Mouse (Mus musculus) CH12.LX (cell line): ENCODE data around the gene Ntm. TPM values are rescaled to one million over a fixed set of nuclear protein-coding genes. Genes with fewer than 3 reads are reported as not detected.

ENCODE experiments used
- DNase-seq: peaks from one replicate; pipeline ENCODE4 v3.0.0-alpha.2; 2013; ENCODE audit errors: extremely low read depth
- H3K27ac ChIP-seq: 2 replicates; pipeline ENCODE4 v1.5.1; 2012; ENCODE audit warnings: low read depth, mild to moderate bottlenecking, control low read depth, moderate library complexity; ENCODE audit not compliant: insufficient read depth
- H3K27me3 ChIP-seq: replicated peaks from 2 replicates; pipeline ENCODE3; 2012; ENCODE audit warnings: inconsistent platforms
- H3K36me3 ChIP-seq, 2 experiments: replicated peaks in 1 of 2; 2 replicates each; pipeline versions ENCODE3 to v1.6.1; 2012; ENCODE audit warnings: inconsistent platforms in 1 of 2, low read length in 1 of 2, mild to moderate bottlenecking in 1 of 2, mixed read lengths in 1 of 2, moderate library complexity in 1 of 2; ENCODE audit not compliant: control insufficient read depth in 1 of 2, insufficient read depth in 1 of 2
- H3K4me1 ChIP-seq, 2 experiments: 2 replicates each; pipeline ENCODE4 v1.6.1; 2012; ENCODE audit warnings: inconsistent platforms in 1 of 2, moderate library complexity in 1 of 2; ENCODE audit not compliant: insufficient read depth in 2 of 2, control insufficient read depth in 1 of 2
- H3K4me2 ChIP-seq: 2 replicates; pipeline ENCODE4 v1.6.1; 2012; ENCODE audit warnings: low read depth, mild to moderate bottlenecking, control low read depth; ENCODE audit not compliant: poor library complexity, insufficient read depth, severe bottlenecking
- H3K4me3 ChIP-seq, 3 experiments: fragments of 150-350 bp in 1 of 3; sonication (generic) in 1 of 3; replicated peaks in 1 of 3; 2 replicates each; pipeline versions ENCODE3 to v1.5.1; 2011 to 2012; ENCODE audit warnings: low read depth in 2 of 3, low read length in 2 of 3, mild to moderate bottlenecking in 2 of 3, moderate library complexity in 2 of 3, control low read depth in 1 of 3, improper control_type of control experiment in 1 of 3, inconsistent platforms in 1 of 3, mixed read lengths in 1 of 3; ENCODE audit not compliant: poor library complexity in 1 of 3
- H3K79me2 ChIP-seq: replicated peaks from 2 replicates; pipeline ENCODE4 v1.6.1; 2012; ENCODE audit warnings: mild to moderate bottlenecking, moderate library complexity; ENCODE audit not compliant: control insufficient read depth, poor library complexity, insufficient read depth, severe bottlenecking; ENCODE audit errors: extremely low read depth
- H3K9ac ChIP-seq: 2 replicates; pipeline ENCODE4 v1.6.1; 2012; ENCODE audit warnings: low read depth, mild to moderate bottlenecking, control low read depth, moderate library complexity; ENCODE audit not compliant: insufficient read depth
- H3K9me3 ChIP-seq: replicated peaks from 2 replicates; pipeline ENCODE3; 2012; ENCODE audit warnings: low read length, inconsistent platforms, mixed read lengths
- BHLHE40 ChIP-seq: IDR thresholded peaks from 2 replicates; pipeline ENCODE4 v1.6.1; 2011; ENCODE audit warnings: mild to moderate bottlenecking, low read depth, low read length, improper control_type of control experiment
- CTCF ChIP-seq, 2 experiments: IDR thresholded peaks in 1 of 2; conservative IDR thresholded peaks in 1 of 2; 2 replicates each; pipeline ENCODE4 v1.5.1; 2011 to 2012; ENCODE audit warnings: low read depth in 2 of 2, low read length in 2 of 2, improper control_type of control experiment in 1 of 2, inconsistent platforms in 1 of 2, mild to moderate bottlenecking in 1 of 2, moderate library complexity in 1 of 2
- ELF1 ChIP-seq: IDR thresholded peaks from 2 replicates; pipeline ENCODE4 v1.6.1; 2014; ENCODE audit warnings: low read depth, mild to moderate bottlenecking, inconsistent platforms, low read length, improper control_type of control experiment
- EP300 ChIP-seq: IDR thresholded peaks from 2 replicates; pipeline ENCODE4 v1.6.1; 2011; ENCODE audit warnings: low read length, improper control_type of control experiment
- ETS1 ChIP-seq: conservative IDR thresholded peaks from 2 replicates; pipeline ENCODE4 v1.6.1; 2012; ENCODE audit warnings: low read depth, mild to moderate bottlenecking, inconsistent platforms, low read length, improper control_type of control experiment, moderate library complexity
- GABPA ChIP-seq: IDR thresholded peaks from 2 replicates; pipeline ENCODE4 v1.6.1; 2012; ENCODE audit warnings: low read depth, low read length, improper control_type of control experiment, inconsistent platforms; ENCODE audit not compliant: insufficient replicate concordance
- HCFC1 ChIP-seq: IDR thresholded peaks from 2 replicates; pipeline ENCODE4 v1.6.1; 2012; ENCODE audit warnings: low read depth, mild to moderate bottlenecking, inconsistent platforms, low read length, improper control_type of control experiment
- IRF4 ChIP-seq: IDR thresholded peaks from 2 replicates; pipeline ENCODE4 v1.6.1; 2014; ENCODE audit warnings: low read depth, mild to moderate bottlenecking, inconsistent platforms, low read length, improper control_type of control experiment
- JUN ChIP-seq: IDR thresholded peaks from 2 replicates; pipeline ENCODE4 v1.6.1; 2011; ENCODE audit warnings: low read depth, mild to moderate bottlenecking, low read length, improper control_type of control experiment, moderate library complexity; ENCODE audit not compliant: insufficient read depth
- JUND ChIP-seq: conservative IDR thresholded peaks from 2 replicates; pipeline ENCODE4 v1.6.1; 2011; ENCODE audit warnings: low read depth, low read length, improper control_type of control experiment
- KAT2A ChIP-seq: IDR thresholded peaks from 2 replicates; pipeline ENCODE4 v1.6.1; 2012; ENCODE audit warnings: low read length, improper control_type of control experiment, inconsistent platforms; ENCODE audit not compliant: insufficient replicate concordance
- MAZ ChIP-seq: IDR thresholded peaks from 2 replicates; pipeline ENCODE4 v1.6.1; 2012; ENCODE audit warnings: low read depth, mild to moderate bottlenecking, inconsistent platforms, low read length, improper control_type of control experiment, moderate library complexity
- MEF2A ChIP-seq: IDR thresholded peaks from 2 replicates; pipeline ENCODE4 v1.6.1; 2014; ENCODE audit warnings: low read depth, mild to moderate bottlenecking, inconsistent platforms, low read length, improper control_type of control experiment, borderline replicate concordance
- MYC ChIP-seq: IDR thresholded peaks from 2 replicates; pipeline ENCODE4 v1.6.1; 2011; ENCODE audit warnings: low read depth, mild to moderate bottlenecking, improper control_type of control experiment, low read length
- NELFE ChIP-seq: IDR thresholded peaks from 2 replicates; pipeline ENCODE4 v1.6.1; 2011; ENCODE audit warnings: low read depth, low read length, improper control_type of control experiment
- NRF1 ChIP-seq: IDR thresholded peaks from 2 replicates; pipeline ENCODE4 v1.6.1; 2014; ENCODE audit warnings: low read depth, mild to moderate bottlenecking, inconsistent platforms, low read length, improper control_type of control experiment, moderate library complexity
- POLR2A ChIP-seq: IDR thresholded peaks from 2 replicates; pipeline ENCODE4 v1.6.1; 2011; ENCODE audit warnings: low read depth, mild to moderate bottlenecking, improper control_type of control experiment, low read length
- POLR2AphosphoS2 ChIP-seq: IDR thresholded peaks from 2 replicates; pipeline ENCODE4 v1.6.1; 2011; ENCODE audit warnings: low read depth, low read length, improper control_type of control experiment
- RAD21 ChIP-seq: IDR thresholded peaks from 2 replicates; pipeline ENCODE4 v1.6.1; 2011; ENCODE audit warnings: low read depth, mild to moderate bottlenecking, low read length, improper control_type of control experiment, moderate library complexity
- RCOR1 ChIP-seq: conservative IDR thresholded peaks from 2 replicates; pipeline ENCODE4 v1.6.1; 2012; ENCODE audit warnings: low read depth, mild to moderate bottlenecking, inconsistent platforms, low read length, improper control_type of control experiment
- SIN3A ChIP-seq: IDR thresholded peaks from 2 replicates; pipeline ENCODE4 v1.6.1; 2012; ENCODE audit warnings: low read length, improper control_type of control experiment, inconsistent platforms
- TBP ChIP-seq: conservative IDR thresholded peaks from 2 replicates; pipeline ENCODE4 v1.6.1; 2011; ENCODE audit warnings: low read depth, low read length, improper control_type of control experiment
- TCF12 ChIP-seq: IDR thresholded peaks from 2 replicates; pipeline ENCODE4 v1.6.1; 2014; ENCODE audit warnings: low read depth, mild to moderate bottlenecking, inconsistent platforms, low read length, improper control_type of control experiment
- USF2 ChIP-seq: conservative IDR thresholded peaks from 2 replicates; pipeline ENCODE4 v1.6.1; 2011; ENCODE audit warnings: low read depth, low read length, improper control_type of control experiment
- ZKSCAN1 ChIP-seq: IDR thresholded peaks from 2 replicates; pipeline ENCODE4 v1.6.1; 2012; ENCODE audit warnings: low read depth, inconsistent platforms, low read length, improper control_type of control experiment, borderline replicate concordance
- dilution Hi-C: fragments of 300-500 bp; cut with MboI; formaldehyde crosslinking; loops from 2 replicates; pipeline ENCODE4 v1.14.3; 2020; ENCODE audit warnings: low sequenced_read_pairs; ENCODE audit not compliant: extremely low pct_unique_long_range_greater_than_20kb, extremely low pct_ligation_motif_present
- in situ Hi-C: fragments of 300-500 bp; cut with MboI; formaldehyde crosslinking; loops from 3 replicates; pipeline ENCODE4 v1.14.3; 2019; ENCODE audit warnings: low sequenced_read_pairs, low pct_ligation_motif_present, low pct_unique_long_range_greater_than_20kb, mixed read lengths
- polyA plus RNA-seq: library from polyadenylated mRNA; unstranded; fragments of >175 nt; gene quantifications from 2 replicates; pipeline ENCODE4 v1.2.1, GENCODE M21; 2012; ENCODE audit warnings: low read depth; ENCODE audit not compliant: insufficient read length
- total RNA-seq, 2 experiments: library from RNA; depleted of rRNA; stranded (reverse); fragments of 300-350 nt in 1 of 2; fragments of >200 nt in 1 of 2; gene quantifications; 2 replicates each; pipeline ENCODE4 v1.2.3; 2012 to 2014

Ntm gene
- total and polyA plus RNA-seq, 3 experiments = not detected

- Histone ChIP-seq H3K27ac (no peak overlapping the region), H3K27me3 (no peaks in the 10 kb centered on the region), H3K36me3 (no peaks in the 10 kb centered on the region), H3K4me2 (no peak overlapping the region), H3K9ac (no peak overlapping the region), H3K79me2 (no peaks in the 10 kb centered on the region), H3K4me3 (no peak overlapping the region), H3K9me3 (peaks cover 79% of the 10 kb centered on the region), H3K4me1 (no peaks in the 10 kb centered on the region)
- no peak for TF ChIP-seq KAT2A
- TF ChIP-seq CTCF (conservative IDR thresholded peaks at IDR 0.05 in 1 of 2, IDR thresholded peaks at IDR 0.05 in 1 of 2; ENCODE audit: low read depth in 2 of 2, low read length in 2 of 2) = no peak
- no peak for TF ChIP-seq NELFE
- no peak for TF ChIP-seq MEF2A
- TF ChIP-seq ETS1 = no peak
- no peak for TF ChIP-seq GABPA
- no peak for TF ChIP-seq MYC
- TF ChIP-seq EP300 = no peak
- no peak for TF ChIP-seq SIN3A
- no peak for TF ChIP-seq BHLHE40
- TF ChIP-seq RCOR1 = no peak
- no peak for TF ChIP-seq HCFC1
- dilution Hi-C loops = no loop called here
- no peak for DNase-seq
- in situ Hi-C loops = no loop called here
Observed at GRCm38 (mm10) chr9:29716795-29717194, 246.1 kb downstream of the Ntm start.

- H3K27me3 ChIP-seq = no peaks in the 10 kb centered on the region
- dilution Hi-C loops = no loop called here
- in situ Hi-C loops = no loop called here
Observed at GRCm38 (mm10) chr9:29698276-29698675, 264.7 kb downstream of the Ntm start.

GRCm38 (mm10) chr9:29694151-29694550 lies 268.8 kb downstream of the Ntm start:
- no peak overlapping the region for H3K4me3 ChIP-seq
- TF ChIP-seq TCF12 (no peak), POLR2A (no peak), ELF1 (no peak), CTCF (conservative IDR thresholded peaks at IDR 0.05 in 1 of 2, IDR thresholded peaks at IDR 0.05 in 1 of 2; ENCODE audit: low read depth in 2 of 2, low read length in 2 of 2) (no peak), USF2 (no peak), MAZ (no peak), IRF4 (no peak), TBP (no peak), POLR2AphosphoS2 (no peak), NRF1 (no peak), ZKSCAN1 (no peak), SIN3A (no peak), RAD21 (no peak), JUN (no peak), JUND (no peak), NELFE (no peak)
- TF ChIP-seq, all 38 proteins: peak for 0
- Histone ChIP-seq H3K4me2 (no peak overlapping the region), H3K9ac (no peak overlapping the region), H3K9me3 (peaks cover 75% of the 10 kb centered on the region), H3K27ac (no peak overlapping the region), H3K36me3 (no peaks in the 10 kb centered on the region), H3K27me3 (no peaks in the 10 kb centered on the region), H3K79me2 (no peaks in the 10 kb centered on the region), H3K4me1 (no peaks in the 10 kb centered on the region)
- in situ Hi-C loops = no loop called here
- dilution Hi-C loops = no loop called here
- DNase-seq = no peak

More at GRCm38 (mm10) chr9:29698276-29698675, 264.7 kb downstream of the Ntm start:
- TF ChIP-seq TCF12 (no peak), TBP (no peak), NRF1 (no peak), ELF1 (no peak), GABPA (no peak), JUN (no peak)
- no peak overlapping the region for H3K4me2 ChIP-seq
- no peaks in the 10 kb centered on the region for H3K36me3 ChIP-seq
- no peaks in the 10 kb centered on the region for H3K4me1 ChIP-seq
- H3K9me3 ChIP-seq = peaks cover 60% of the 10 kb centered on the region
- no peak overlapping the region for H3K9ac ChIP-seq
- no peaks in the 10 kb centered on the region for H3K79me2 ChIP-seq
- no peak overlapping the region for H3K27ac ChIP-seq
- H3K4me3 ChIP-seq = no peak overlapping the region
- DNase-seq = no peak
